Mouse (Mus musculus) embryonic facial prominence, embryonic 12.5 days (tissue): Measurements from ENCODE around the gene Hsd3b6. TPM values are rescaled to one million over a fixed set of nuclear protein-coding genes. Genes with fewer than 3 reads are reported as not detected.
"Not testable (repeated sequence)": the region's sequence is repeated elsewhere in the genome, so short reads cannot be mapped to it uniquely, and the experiment has no call there.

ENCODE experiments used
- ATAC-seq: fragments of 200-750 bp; cut with Nextera tagmentation; 2 replicates; pipeline ENCODE4 v1.8.0; 2017; ENCODE audit not compliant: insufficient number of reproducible peaks, insufficient read depth, low FRiP score, low TSS enrichment
- H3K27ac ChIP-seq: fragments of 300-500 bp; sonication (generic); 2 replicates; pipeline ENCODE4 v1.5.1; 2016; ENCODE audit warnings: mild to moderate bottlenecking
- H3K27me3 ChIP-seq: fragments of 300-500 bp; sonication (generic); 2 replicates; pipeline ENCODE4 v1.6.1; 2016; ENCODE audit warnings: mild to moderate bottlenecking, moderate library complexity
- H3K36me3 ChIP-seq: fragments of 300-500 bp; sonication (generic); 2 replicates; pipeline ENCODE4 v1.6.1; 2016; ENCODE audit warnings: mild to moderate bottlenecking
- H3K4me1 ChIP-seq: fragments of 300-500 bp; sonication (generic); 2 replicates; pipeline ENCODE4 v1.6.1; 2016
- H3K4me2 ChIP-seq: fragments of 300-500 bp; sonication (generic); replicated peaks from 2 replicates; pipeline ENCODE4 v1.6.1; 2016; ENCODE audit warnings: mild to moderate bottlenecking, moderate library complexity
- H3K4me3 ChIP-seq: fragments of 300-500 bp; sonication (generic); 2 replicates; pipeline ENCODE4 v1.5.1; 2016; ENCODE audit warnings: mild to moderate bottlenecking
- H3K9ac ChIP-seq: fragments of 300-500 bp; sonication (generic); 2 replicates; pipeline ENCODE4 v1.6.1; 2016; ENCODE audit warnings: mild to moderate bottlenecking, moderate library complexity
- H3K9me3 ChIP-seq: fragments of 300-500 bp; sonication (generic); 2 replicates; pipeline ENCODE4 v1.6.1; 2016; ENCODE audit warnings: mild to moderate bottlenecking, moderate library complexity
- WGBS: fragments of 180-500 bp; shearing (Covaris S2); methylation state at CpG from one replicate; pipeline ENCODE4 v1.1.7; 2016; 5-methylcytosine and 5-hydroxymethylcytosine counted together
- polyA plus RNA-seq: library from polyadenylated mRNA; unstranded; fragments of >200 nt; fragmentation: Nextera tagmentation; extraction: Ambion mirVana; gene quantifications from 2 replicates; pipeline ENCODE4 v1.2.1, GENCODE M21; 2016

Hsd3b6 gene
- 33.3 and 35.1 TPM in 2 replicates for polyA plus RNA-seq

DNA sequence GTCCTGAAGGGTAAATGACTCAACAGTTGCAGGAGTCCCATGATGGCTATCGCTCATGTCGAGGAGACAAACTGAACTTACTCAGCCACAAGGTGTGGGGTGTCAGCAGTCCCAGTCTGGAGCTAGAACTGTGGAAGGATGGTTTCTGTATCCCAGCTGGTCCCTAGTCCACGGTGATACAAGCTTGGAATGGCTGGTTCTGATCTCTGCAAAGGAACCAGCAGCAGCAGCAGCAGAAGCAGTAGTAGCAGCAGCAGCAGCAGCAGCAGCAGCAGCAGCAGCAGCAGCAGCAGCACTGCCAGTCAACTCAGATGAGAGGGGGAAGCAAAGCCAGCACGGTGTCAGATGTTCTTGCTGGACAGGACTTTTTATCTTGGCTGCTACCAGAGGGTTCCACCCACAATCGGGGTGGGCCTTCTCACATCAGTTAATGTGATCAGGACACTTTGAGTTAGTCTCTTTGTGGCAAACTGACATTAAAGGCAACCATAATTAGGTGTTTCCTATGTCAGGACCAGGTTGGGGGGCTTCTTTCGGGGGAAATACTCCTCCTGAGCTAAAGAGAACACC, at the start of gene Hsd3b6:
Gene Hsd3b6 (minus strand): TSS at position 343 of the 570 bp plus-strand sequence.
- WGBS: 70% methylated on average over 6 of the region's 6 CpGs
- Histone ChIP-seq H3K4me2 (no peak within 1 kb of the TSS), H3K36me3 (no peaks in the 10 kb centered on the region), H3K27me3 (no peaks in the 10 kb centered on the region), H3K9me3 (no peaks in the 10 kb centered on the region), H3K9ac (no peak within 1 kb of the TSS), H3K27ac (no peak within 1 kb of the TSS), H3K4me3 (no peak within 1 kb of the TSS), H3K4me1 (no peaks in the 10 kb centered on the region)
- ATAC-seq: no peak

GRCm38 (mm10) chr3:98862800-98863199, 48.6 kb upstream of the Hsd3b6 start:
- no peaks in the 10 kb centered on the region for H3K4me1 ChIP-seq
- H3K4me3 ChIP-seq: no peak overlapping the region
- no peaks in the 10 kb centered on the region for H3K36me3 ChIP-seq
- H3K27ac ChIP-seq: no peak overlapping the region
- no peak overlapping the region for H3K9ac ChIP-seq
- no peak overlapping the region for H3K4me2 ChIP-seq
- H3K27me3 ChIP-seq: no peaks in the 10 kb centered on the region
- WGBS: 82% methylated on average over 1 of the region's 1 CpGs
- no peak for ATAC-seq
- no peaks in the 10 kb centered on the region for H3K9me3 ChIP-seq

DNA sequence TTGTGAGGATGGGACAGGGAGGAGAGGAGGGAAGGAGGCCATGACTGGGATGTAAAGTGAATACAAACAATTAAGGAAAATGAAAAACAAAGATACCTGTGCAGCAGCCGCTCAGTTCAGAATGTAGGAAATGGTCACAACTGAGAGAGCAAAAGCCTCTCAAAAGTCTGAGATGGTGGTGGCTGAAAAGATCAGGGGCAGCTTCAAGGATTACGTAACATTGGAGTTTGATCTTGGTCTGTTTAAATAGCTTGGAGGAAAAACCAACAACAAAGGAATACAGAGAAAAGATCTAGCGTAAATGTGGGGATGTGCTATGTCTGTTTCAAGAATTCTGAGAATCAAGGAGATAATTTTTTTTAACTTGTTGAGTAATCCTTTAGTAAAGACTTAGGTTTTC, 45.3 kb upstream of the Hsd3b6 start, which contains the start of gene Hsd3b1:
Gene Hsd3b1 (minus strand): TSS at position 219 of the 400 bp plus-strand sequence.
- H3K27me3 ChIP-seq: no peaks in the 10 kb centered on the region
- no peak within 1 kb of the TSS for H3K4me2 ChIP-seq
- no peak for ATAC-seq
- no peaks in the 10 kb centered on the region for H3K4me1 ChIP-seq
- 80% methylated on average over 3 of the region's 3 CpGs for WGBS
- H3K4me3 ChIP-seq: no peak within 1 kb of the TSS
- H3K9me3 ChIP-seq: no peaks in the 10 kb centered on the region
- no peak within 1 kb of the TSS for H3K9ac ChIP-seq
- no peak within 1 kb of the TSS for H3K27ac ChIP-seq
- H3K36me3 ChIP-seq: no peaks in the 10 kb centered on the region

GRCm38 (mm10) chr3:98858051-98858450, 43.8 kb upstream of the Hsd3b6 start:
- Histone ChIP-seq H3K36me3 (no peaks in the 10 kb centered on the region), H3K4me3 (no peak overlapping the region), H3K27ac (no peak overlapping the region), H3K9ac (no peak overlapping the region), H3K27me3 (no peaks in the 10 kb centered on the region), H3K4me2 (no peak overlapping the region), H3K4me1 (no peaks in the 10 kb centered on the region), H3K9me3 (no peaks in the 10 kb centered on the region)
- 89% methylated on average over 2 of the region's 2 CpGs for WGBS
- no peak for ATAC-seq

DNA sequence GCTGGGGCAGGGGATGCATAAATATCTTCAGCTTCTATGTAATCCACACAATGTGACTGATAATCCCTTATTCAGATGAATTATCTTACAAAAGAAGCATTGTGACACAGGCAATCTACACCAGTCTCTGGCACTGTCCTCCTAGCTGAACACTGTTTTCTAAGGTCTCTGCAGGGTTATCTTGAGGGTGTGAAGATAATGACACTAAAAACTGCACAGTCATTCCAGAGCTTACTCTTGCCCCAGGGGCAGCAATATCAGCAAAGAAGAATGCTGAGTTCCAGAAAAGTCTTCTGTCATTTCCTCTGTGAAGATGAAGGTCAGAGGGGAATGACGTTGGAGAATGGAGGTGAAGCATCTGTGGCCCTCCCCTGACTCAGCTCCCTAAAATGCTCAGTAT, 42.6 kb upstream of the Hsd3b6 start:
- Histone ChIP-seq H3K4me3 (no peak overlapping the region), H3K9ac (no peak overlapping the region), H3K36me3 (no peaks in the 10 kb centered on the region), H3K27ac (no peak overlapping the region), H3K4me1 (no peaks in the 10 kb centered on the region), H3K27me3 (no peaks in the 10 kb centered on the region), H3K9me3 (no peaks in the 10 kb centered on the region), H3K4me2 (no peak overlapping the region)
- WGBS: 50% methylated on average over 1 of the region's 1 CpGs
- ATAC-seq: no peak

DNA sequence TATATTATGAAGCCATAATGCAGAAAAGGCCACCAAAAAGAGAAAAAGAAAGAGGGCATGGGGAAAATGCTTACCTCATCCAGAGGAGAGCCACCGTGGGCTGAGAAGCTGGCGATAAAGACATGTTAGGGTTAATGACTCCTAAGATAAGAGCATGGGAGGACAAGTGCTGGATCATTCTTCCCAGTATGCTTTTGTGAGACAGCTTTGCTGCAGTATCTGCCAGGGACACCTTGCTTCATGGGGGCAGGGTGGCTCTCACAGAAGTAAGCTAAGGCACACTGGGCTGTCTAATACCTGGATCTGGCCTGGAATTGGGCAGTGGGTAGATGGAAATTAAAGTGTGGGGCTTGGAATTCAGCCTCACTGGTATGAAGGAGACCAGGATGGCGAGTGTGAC, 40.9 kb upstream of the Hsd3b6 start:
- Histone ChIP-seq H3K36me3 (no peaks in the 10 kb centered on the region), H3K9ac (no peak overlapping the region), H3K9me3 (no peaks in the 10 kb centered on the region), H3K4me3 (no peak overlapping the region), H3K4me2 (no peak overlapping the region), H3K4me1 (no peaks in the 10 kb centered on the region), H3K27ac (no peak overlapping the region), H3K27me3 (no peaks in the 10 kb centered on the region)
- WGBS: 82% methylated on average over 3 of the region's 3 CpGs
- no peak for ATAC-seq

DNA sequence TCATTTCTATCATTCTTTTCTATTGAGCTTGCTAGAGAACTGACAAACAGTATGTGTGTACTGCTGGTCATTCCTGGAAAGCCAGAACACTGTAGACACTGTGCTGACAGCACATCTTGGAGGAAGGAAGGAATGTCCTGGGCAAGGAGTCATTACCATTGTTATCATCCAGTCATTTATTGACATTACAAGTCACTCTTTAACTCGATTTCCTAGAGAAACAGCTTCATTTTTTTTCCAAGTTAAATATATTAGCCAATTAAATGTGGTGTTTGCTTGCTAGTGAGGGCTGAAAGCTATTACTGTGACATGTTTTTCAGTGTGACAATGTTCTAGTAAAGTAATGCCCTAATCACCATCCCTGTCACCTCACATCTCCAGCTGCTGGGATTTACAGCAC, 39.4 kb upstream of the Hsd3b6 start:
- H3K9ac ChIP-seq: no peak overlapping the region
- H3K4me2 ChIP-seq: no peak overlapping the region
- no peak overlapping the region for H3K27ac ChIP-seq
- no peaks in the 10 kb centered on the region for H3K36me3 ChIP-seq
- ATAC-seq: no peak
- H3K4me3 ChIP-seq: no peak overlapping the region
- H3K4me1 ChIP-seq: no peaks in the 10 kb centered on the region
- H3K9me3 ChIP-seq: no peaks in the 10 kb centered on the region
- 40% methylated on average over 1 of the region's 1 CpGs for WGBS
- H3K27me3 ChIP-seq: no peaks in the 10 kb centered on the region

DNA sequence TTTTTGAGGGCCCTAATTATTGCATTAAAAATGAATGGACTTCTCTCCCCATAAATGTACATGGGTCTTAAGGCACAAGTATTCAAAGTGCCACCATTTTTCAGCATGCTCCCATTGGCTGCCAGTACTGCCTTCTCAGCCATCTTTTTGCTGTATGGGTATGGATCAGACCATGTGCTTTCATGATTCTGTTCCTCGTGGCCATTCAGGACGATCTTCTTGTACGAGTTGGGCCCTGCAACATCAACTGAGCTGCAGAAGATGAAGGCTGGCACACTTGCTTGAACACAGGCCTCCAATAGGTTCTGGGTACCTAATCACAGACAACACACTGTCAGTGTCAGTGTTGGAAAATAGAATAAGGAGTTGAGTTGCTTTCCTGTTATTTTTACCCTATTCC, 38.8 kb upstream of the Hsd3b6 start:
- ATAC-seq: no peak
- H3K27me3 ChIP-seq: no peaks in the 10 kb centered on the region
- 93% methylated on average over 3 of the region's 3 CpGs for WGBS

GRCm38 (mm10) chr3:98852631-98853030, 38.4 kb upstream of the Hsd3b6 start:
- Histone ChIP-seq H3K4me3 (no peak overlapping the region), H3K4me1 (no peaks in the 10 kb centered on the region), H3K27ac (no peak overlapping the region), H3K27me3 (no peaks in the 10 kb centered on the region), H3K4me2 (no peak overlapping the region), H3K9ac (no peak overlapping the region), H3K9me3 (no peaks in the 10 kb centered on the region), H3K36me3 (no peaks in the 10 kb centered on the region)
- WGBS: 87% methylated on average over 6 of the region's 6 CpGs
- no peak for ATAC-seq

More for the DNA sequence above, 38.8 kb upstream of the Hsd3b6 start:
- Histone ChIP-seq H3K4me3 (no peak overlapping the region), H3K36me3 (no peaks in the 10 kb centered on the region), H3K9ac (no peak overlapping the region), H3K4me1 (no peaks in the 10 kb centered on the region), H3K9me3 (no peaks in the 10 kb centered on the region), H3K4me2 (no peak overlapping the region), H3K27ac (no peak overlapping the region)

GRCm38 (mm10) chr3:98851853-98852252, 37.6 kb upstream of the Hsd3b6 start:
- Histone ChIP-seq H3K4me1 (no peaks in the 10 kb centered on the region), H3K27ac (no peak overlapping the region), H3K36me3 (no peaks in the 10 kb centered on the region), H3K4me2 (no peak overlapping the region), H3K4me3 (no peak overlapping the region), H3K27me3 (no peaks in the 10 kb centered on the region), H3K9me3 (no peaks in the 10 kb centered on the region), H3K9ac (no peak overlapping the region)
- 81% methylated on average over 2 of the region's 2 CpGs for WGBS
- ATAC-seq: no peak

DNA sequence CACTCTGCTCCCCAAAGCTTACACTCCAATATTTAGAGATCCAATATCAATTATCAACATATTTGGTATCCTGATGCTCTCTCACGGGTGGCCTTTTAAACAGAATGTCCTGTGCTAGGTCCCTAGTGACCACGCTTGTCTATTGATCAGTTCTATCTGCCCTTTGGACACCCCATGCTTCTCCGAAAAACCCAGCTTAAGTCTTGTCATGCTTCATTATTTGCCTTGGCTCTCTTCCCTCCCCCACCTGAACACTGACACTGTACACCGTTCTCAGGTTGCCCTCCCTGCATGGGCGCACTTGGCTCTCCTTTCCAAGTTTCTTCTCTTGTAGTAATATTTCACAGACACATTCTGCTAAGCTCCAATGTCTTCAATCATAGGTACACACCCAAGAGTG, 36.0 kb upstream of the Hsd3b6 start:
- no peak overlapping the region for H3K9ac ChIP-seq
- no peak overlapping the region for H3K27ac ChIP-seq
- no peak overlapping the region for H3K4me3 ChIP-seq
- no peaks in the 10 kb centered on the region for H3K9me3 ChIP-seq
- no peaks in the 10 kb centered on the region for H3K27me3 ChIP-seq
- H3K36me3 ChIP-seq: no peaks in the 10 kb centered on the region
- no peak for ATAC-seq
- H3K4me1 ChIP-seq: no peaks in the 10 kb centered on the region
- no peak overlapping the region for H3K4me2 ChIP-seq
- 75% methylated on average over 5 of the region's 5 CpGs for WGBS

- Histone ChIP-seq H3K4me2 (no peak overlapping the region), H3K9me3 (no peaks in the 10 kb centered on the region), H3K27me3 (no peaks in the 10 kb centered on the region), H3K4me1 (no peaks in the 10 kb centered on the region), H3K4me3 (no peak overlapping the region), H3K36me3 (no peaks in the 10 kb centered on the region), H3K9ac (no peak overlapping the region), H3K27ac (no peak overlapping the region)
- WGBS: 81% methylated on average over 1 of the region's 1 CpGs
- no peak for ATAC-seq
Measured at GRCm38 (mm10) chr3:98848898-98849297, 34.7 kb upstream of the Hsd3b6 start.

DNA sequence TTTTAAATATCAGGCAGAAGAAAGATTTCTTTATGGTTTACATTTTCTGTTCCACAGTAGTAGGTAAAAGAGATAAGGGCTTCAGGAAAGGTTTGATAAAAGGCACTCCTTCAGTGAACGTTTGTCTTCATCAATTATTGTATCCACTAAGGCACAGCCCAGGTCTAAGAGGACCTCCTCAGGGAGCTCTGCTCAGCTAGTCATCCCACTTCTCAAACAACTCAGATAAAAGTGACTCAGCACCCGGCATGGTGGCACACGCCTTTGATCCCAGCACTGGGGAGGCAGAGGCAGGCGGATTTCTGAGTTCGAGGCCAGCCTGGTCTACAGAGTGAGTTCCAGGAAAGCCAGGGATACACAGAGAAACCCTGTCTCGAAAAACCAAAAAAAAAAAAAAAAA, 1.6 kb downstream of the Hsd3b6 start:
- WGBS: 79% methylated on average over 6 of the region's 6 CpGs
- H3K27ac ChIP-seq, H3K9ac ChIP-seq, H3K36me3 ChIP-seq, ATAC-seq, H3K9me3 ChIP-seq, H3K4me3 ChIP-seq, H3K27me3 ChIP-seq, H3K4me2 ChIP-seq, H3K4me1 ChIP-seq: not testable (repeated sequence)
